Mouse (Mus musculus) adrenal gland (tissue): ENCODE results near the gene Naip6.
"Not testable (repeated sequence)": the region's sequence is repeated elsewhere in the genome, so short reads cannot be mapped to it uniquely, and the experiment has no call there.

ENCODE experiments used
- intact Hi-C: fragments of 180-260 bp; cut with DNase I; formaldehyde crosslinking; loops from one replicate; pipeline ENCODE4 v1.15.1; 2025
- long read RNA-seq, 2 experiments: library from polyadenylated mRNA; unstranded; transcript quantifications; one replicate each; pipeline ENCODE4 v2.0.0; 2020; ENCODE audit warnings: borderline replicate concordance in 1 of 2; ENCODE audit not compliant: insufficient replicate concordance in 1 of 2

Gene Naip6
- long read RNA-seq, experiment 1, partial matches to known transcripts: 0 of 1 reads
- long read RNA-seq, experiment 1, other reads (novel, unspliced or antisense): 1 of 1 reads
- long read RNA-seq, experiment 2: 0 reads

DNA sequence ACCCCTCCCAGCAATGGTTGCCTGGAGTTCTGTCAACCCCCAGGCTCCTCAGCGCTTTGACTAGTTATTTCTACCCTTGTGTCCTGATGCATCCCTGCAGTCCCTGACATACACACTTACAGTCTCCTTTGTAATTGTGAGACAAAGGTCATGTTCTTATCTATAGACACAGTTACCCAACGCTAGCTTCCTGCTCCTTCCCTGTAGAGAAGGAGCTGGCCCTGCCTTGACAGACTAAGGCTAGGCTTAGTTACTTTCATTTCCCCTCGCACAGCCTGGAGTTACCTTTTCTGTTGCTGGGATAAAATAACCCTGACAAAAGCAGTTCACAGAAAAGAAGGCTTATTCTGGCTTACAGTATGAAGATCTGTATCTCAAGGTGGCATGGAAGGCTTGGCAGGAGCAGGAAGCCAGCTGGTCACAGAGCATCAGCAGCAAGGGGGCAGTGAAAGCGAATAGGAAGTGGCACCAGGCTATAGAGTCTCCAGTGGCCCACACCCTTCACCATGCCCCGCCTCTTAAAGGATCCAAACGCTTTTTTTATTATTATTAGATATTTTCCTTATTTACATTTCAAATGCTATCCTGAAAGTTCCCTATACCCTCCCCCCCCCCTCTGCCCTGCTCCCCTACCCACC lies at the start of gene Naip6:
Gene Naip6 (minus strand): TSS at position 419 of the 638 bp plus-strand sequence.
- intact Hi-C loops: not testable (repeated sequence)

- intact Hi-C loops: not testable (repeated sequence)
Observed at GRCm38 (mm10) chr13:100352315-100352714, 34.8 kb upstream of the Naip6 start.

- intact Hi-C loops: not testable (repeated sequence)
Observed at GRCm38 (mm10) chr13:100349510-100350173, 32.2 kb upstream of the Naip6 start.

- intact Hi-C loops: loop anchor here (5.0 kb wide), 1 partner anchor 75 kb away; no protein-coding TSS in a partner anchor
Observed at GRCm38 (mm10) chr13:100341822-100342221, 24.3 kb upstream of the Naip6 start.

DNA sequence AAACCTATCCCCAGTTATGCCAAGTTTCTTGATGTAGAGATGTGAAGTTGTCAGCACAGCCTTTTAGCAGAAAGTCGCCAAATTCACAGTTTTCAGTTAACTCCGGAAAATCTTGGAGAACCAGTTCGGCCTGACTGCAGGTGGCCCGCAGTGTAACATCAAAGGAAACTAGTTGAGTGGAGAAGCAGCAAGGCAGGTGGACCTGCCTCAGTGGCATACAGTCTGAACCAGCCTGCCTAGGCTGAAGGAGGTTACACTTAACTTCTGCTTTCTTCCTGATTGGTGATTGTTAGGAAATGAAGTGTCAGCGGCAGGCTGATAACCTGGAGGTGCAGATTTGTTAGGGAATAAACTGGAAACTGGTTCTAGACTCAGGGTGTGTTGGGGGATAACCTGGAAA lies 14.3 kb upstream of the Naip6 start:
- intact Hi-C loops: not testable (repeated sequence)

DNA sequence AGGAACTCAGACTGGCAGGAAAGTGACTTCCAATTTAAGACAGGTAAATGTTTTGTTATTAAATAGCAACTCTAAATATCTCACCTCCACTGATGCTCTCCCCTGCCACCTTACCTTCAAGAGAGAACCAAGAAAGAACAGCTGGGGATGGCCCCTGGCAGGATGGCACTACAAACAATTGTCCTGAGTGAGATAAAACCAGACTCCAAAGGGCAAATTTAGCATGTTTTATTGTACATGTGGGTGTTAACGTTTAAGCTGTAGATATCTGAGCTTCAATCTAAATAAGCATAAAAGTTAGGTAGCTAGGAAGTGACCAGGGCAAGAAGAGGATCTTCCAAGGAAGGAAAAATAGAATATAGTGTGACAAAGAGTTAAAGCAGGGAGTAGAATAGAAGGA lies 11.4 kb upstream of the Naip6 start:
- intact Hi-C loops: not testable (repeated sequence)

DNA sequence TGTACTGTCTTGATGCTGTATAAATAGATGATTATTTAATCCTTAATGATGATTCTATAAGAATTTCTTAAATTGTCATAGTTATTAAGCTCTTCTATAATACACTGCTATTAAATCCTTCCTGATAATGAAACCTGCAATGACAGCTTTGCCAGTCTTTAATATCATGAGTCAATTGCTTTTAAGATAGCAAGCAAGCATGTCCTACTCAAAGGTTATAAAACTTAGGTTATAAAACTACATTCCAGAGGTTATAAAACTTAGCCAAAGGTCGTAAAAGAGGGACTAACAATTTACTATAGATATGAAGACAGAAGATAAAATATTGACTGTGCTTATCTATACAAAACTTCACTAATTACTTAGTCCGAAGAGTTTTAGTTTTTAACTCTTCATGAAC lies 10.6 kb upstream of the Naip6 start:
- intact Hi-C loops: not testable (repeated sequence)

DNA sequence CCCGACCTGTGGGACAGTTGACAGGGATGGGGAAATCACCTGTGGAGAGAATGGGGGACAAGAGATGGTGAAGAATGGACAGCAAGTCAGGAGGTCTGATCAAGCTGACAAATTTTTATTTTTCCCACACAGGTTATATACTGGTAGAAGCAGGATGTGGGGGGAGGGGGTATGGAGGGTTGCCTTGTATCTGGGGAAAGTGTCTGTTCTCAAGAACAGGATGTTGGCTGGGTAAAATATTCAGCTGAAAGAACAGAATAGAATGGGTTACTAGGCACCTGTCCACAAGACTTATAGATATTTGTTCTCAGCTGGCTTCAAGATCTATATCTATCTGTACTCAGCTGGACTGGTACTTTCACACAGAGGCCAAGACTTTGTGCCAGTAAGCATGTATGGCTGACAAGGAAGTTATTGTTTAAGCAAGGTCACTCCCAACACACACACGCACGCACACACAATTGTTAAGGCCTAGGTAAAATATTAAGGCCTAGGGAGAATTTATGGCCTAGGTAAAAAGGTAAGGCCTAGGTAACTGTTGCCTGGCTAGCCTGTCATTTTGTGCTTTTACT lies 4.9 kb upstream of the Naip6 start:
- intact Hi-C loops: not testable (repeated sequence)

- intact Hi-C loops: no loop called here
Observed at GRCm38 (mm10) chr13:100284611-100285010, 32.9 kb downstream of the Naip6 start.

DNA sequence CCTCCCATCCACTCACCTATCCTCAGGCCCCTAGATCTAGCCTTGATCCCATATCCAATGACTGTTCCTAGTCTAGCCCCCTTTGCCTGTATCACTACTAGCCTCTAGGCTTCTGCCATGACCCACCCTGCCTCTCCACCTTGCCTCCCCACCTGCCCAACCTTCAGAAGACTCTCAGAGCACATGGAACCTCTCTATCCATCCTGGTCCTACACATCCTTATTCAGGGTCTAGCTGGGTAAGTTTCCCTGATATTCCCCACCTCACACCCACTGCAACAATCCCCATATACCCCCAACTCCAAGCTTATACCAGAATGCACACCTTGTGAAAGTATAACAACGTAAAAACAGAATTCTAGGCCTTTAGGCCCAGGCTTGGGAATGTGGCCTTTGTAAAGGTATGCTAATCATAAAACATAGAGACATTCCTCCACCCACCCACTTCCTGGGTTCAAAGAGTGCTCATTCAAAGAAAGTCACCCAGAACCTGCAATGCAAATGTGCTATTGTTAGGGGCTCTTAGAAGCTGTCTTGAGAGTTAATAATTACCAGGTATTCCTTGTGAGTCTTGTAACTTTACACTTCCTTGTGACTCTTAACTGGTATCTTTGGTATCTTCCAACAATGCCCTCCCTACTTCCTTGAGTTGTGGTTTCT lies 45.9 kb downstream of the Naip6 start:
- intact Hi-C loops: not testable (repeated sequence)

DNA sequence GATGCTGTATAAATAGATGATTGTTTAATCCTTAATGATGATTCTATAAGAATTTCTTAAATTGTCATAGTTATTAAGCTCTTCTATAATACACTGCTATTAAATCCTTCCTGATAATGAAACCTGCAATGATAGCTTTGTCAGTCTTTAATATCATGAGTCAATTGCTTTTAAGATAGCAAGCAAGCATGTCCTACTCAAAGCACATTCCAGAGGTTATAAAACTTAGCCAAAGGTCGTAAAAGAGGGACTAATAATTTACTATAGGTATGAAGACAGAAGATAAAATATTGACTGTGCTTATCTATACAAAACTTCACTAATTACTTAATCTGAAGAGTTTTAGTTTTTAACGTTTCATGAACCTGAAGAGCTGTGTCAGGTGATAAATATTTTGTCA lies 60.5 kb downstream of the Naip6 start:
- intact Hi-C loops: not testable (repeated sequence)

GRCm38 (mm10) chr13:100255925-100256324 lies 61.5 kb downstream of the Naip6 start:
- intact Hi-C loops: not testable (repeated sequence)

GRCm38 (mm10) chr13:100251897-100252296 lies 65.6 kb downstream of the Naip6 start:
- intact Hi-C loops: not testable (repeated sequence)

DNA sequence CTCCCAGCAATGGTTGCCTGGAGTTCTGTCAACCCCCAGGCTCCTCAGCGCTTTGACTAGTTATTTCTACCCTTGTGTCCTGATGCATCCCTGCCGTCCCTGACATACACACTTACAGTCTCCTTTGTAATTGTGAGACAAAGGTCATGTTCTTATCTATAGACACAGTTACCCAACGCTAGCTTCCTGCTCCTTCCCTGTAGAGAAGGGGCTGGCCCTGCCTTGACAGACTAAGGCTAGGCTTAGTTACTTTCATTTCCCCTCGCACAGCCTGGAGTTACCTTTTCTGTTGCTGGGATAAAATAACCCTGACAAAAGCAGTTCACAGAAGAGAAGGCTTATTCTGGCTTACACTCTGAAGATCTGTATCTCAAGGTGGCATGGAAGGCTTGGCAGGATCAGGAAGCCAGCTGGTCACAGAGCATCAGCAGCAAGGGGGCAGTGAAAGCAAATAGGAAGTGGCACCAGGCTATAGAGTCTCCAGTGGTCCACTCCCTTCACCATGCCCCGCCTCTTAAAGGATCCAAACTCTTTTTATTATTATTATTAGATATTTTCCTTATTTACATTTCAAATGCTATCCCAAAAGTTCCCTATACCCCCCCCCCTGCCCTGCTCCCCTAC lies 70.5 kb downstream of the Naip6 start:
- intact Hi-C loops: not testable (repeated sequence)

DNA sequence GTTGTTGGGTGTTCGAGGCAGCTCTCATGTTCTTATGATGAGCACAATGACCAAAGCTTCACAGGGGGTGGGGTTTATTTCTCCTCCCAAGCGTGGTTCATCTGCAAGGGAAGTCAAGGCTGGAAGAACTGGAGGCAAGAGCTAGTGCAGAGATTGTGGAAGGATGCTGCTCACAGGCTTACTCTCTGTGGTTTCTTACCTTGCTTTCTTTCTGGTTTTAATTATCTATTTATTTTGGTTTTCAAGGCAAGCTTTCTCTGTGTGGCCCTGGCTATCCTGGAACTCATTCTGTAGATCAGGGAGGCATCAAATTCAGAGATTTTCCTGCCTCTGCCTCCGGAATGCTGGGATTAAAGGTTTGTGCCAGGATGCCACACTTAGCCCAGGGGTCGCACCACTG lies 71.3 kb downstream of the Naip6 start, which contains the start of gene Naip5:
Gene Naip5 (minus strand): TSS at position 101 of the 400 bp plus-strand sequence.
- intact Hi-C loops: not testable (repeated sequence)

- intact Hi-C loops: no loop called here
Observed at GRCm38 (mm10) chr13:100243702-100244101, 73.8 kb downstream of the Naip6 start.
